Mouse (Mus musculus): ENCODE measurements around the gene Sult1c1. TPM values are rescaled to one million over a fixed set of nuclear protein-coding genes. Genes with fewer than 3 reads are reported as not detected.

Sult1c1 gene
- polyA plus RNA-seq, 1 experiment from 2014 or later = not detected

Other genes starting within 250 kb of the Sult1c1 start
- gene Sult1c2, start 144.3 kb downstream of the Sult1c1 start, polyA plus RNA-seq (2014; fragmentation: Nextera tagmentation; extraction: Ambion mirVana) = 0.22 TPM in 1 of 2 replicates, not detected in the other